Mouse (Mus musculus) liver, embryonic 14.5 days (tissue): ENCODE results near the gene Cx3cr1. TPM values are rescaled to one million over a fixed set of nuclear protein-coding genes. Genes with fewer than 3 reads are reported as not detected.

Source experiments
- ATAC-seq: fragments of 200-750 bp; cut with Nextera tagmentation; 2 replicates; pipeline ENCODE4 v1.8.0; 2017; ENCODE audit warnings: moderate number of reproducible peaks, mild to moderate bottlenecking, moderate library complexity; ENCODE audit not compliant: insufficient read depth
- DNase-seq, 3 experiments: peaks; one replicate each; pipeline ENCODE4 v3.0.0-alpha.2; 2012 to 2013; ENCODE audit warnings: low read depth in 3 of 3, low spot score in 3 of 3
- H3K27ac ChIP-seq: fragments of 300-500 bp; sonication (generic); 2 replicates; pipeline ENCODE4 v1.5.1; 2014; ENCODE audit warnings: moderate library complexity, mild to moderate bottlenecking, control low read depth, inconsistent platforms
- H3K27me3 ChIP-seq: fragments of 300-500 bp; sonication (generic); 2 replicates; pipeline ENCODE4 v1.6.1; 2014; ENCODE audit warnings: mild to moderate bottlenecking, low read length, moderate library complexity; ENCODE audit not compliant: control insufficient read depth, insufficient read depth
- H3K36me3 ChIP-seq: fragments of 300-500 bp; sonication (generic); replicated peaks from 2 replicates; pipeline ENCODE4 v1.6.1; 2014; ENCODE audit warnings: low read depth; ENCODE audit not compliant: control insufficient read depth, insufficient read depth
- H3K4me1 ChIP-seq, 2 experiments: fragments of 200-500 bp in 1 of 2; fragments of 300-500 bp in 1 of 2; sonication (generic) in 1 of 2; replicated peaks; 2 replicates each; pipeline ENCODE4 v1.6.1; 2012 to 2014; ENCODE audit warnings: antibody characterized with exemption in 1 of 2, inconsistent platforms in 1 of 2, low read length in 1 of 2; ENCODE audit not compliant: control insufficient read depth in 2 of 2, insufficient read depth in 2 of 2
- H3K4me2 ChIP-seq: fragments of 300-500 bp; sonication (generic); 2 replicates; pipeline ENCODE4 v1.6.1; 2014; ENCODE audit warnings: low read depth, mild to moderate bottlenecking, control low read depth, moderate library complexity
- H3K4me3 ChIP-seq, 2 experiments: fragments of 200-500 bp in 1 of 2; fragments of 300-500 bp in 1 of 2; sonication (generic) in 1 of 2; 2 replicates each; pipeline ENCODE4 v1.5.1; 2012 to 2014; ENCODE audit warnings: low read depth in 2 of 2, low read length in 2 of 2, mild to moderate bottlenecking in 2 of 2, control low read depth in 1 of 2, inconsistent platforms in 1 of 2, moderate library complexity in 1 of 2; ENCODE audit not compliant: insufficient read depth in 1 of 2
- H3K9ac ChIP-seq: fragments of 300-500 bp; sonication (generic); replicated peaks from 2 replicates; pipeline ENCODE4 v1.6.1; 2014; ENCODE audit warnings: mild to moderate bottlenecking, control low read depth, moderate library complexity
- H3K9me3 ChIP-seq: fragments of 300-500 bp; sonication (generic); 2 replicates; pipeline ENCODE4 v1.6.1; 2016; ENCODE audit warnings: low read length, mixed read lengths; ENCODE audit not compliant: control insufficient read depth
- CTCF ChIP-seq: IDR thresholded peaks from 2 replicates; pipeline ENCODE4 v1.5.1; 2016; ENCODE audit warnings: antibody characterized with exemption, low read depth, control low read depth
- EP300 ChIP-seq: IDR thresholded peaks from 2 replicates; pipeline ENCODE4 v1.6.1; 2016; ENCODE audit warnings: antibody characterized with exemption, low read depth
- WGBS: fragments of 180-500 bp; shearing (Covaris S2); extraction: QIAGEN DNeasy Blood & Tissue Kit; methylation state at CpG from one replicate; pipeline ENCODE4 v1.1.7; 2014; ENCODE audit not compliant: insufficient replicate concordance; 5-methylcytosine and 5-hydroxymethylcytosine counted together
- polyA plus RNA-seq, 2 experiments: library from polyadenylated mRNA; depleted of rRNA in 1 of 2; stranded (reverse) in 1 of 2; unstranded in 1 of 2; fragments of >200 nt; fragmentation: Nextera tagmentation in 1 of 2; extraction: Ambion mirVana in 1 of 2; gene quantifications; 2 replicates each; pipeline versions ENCODE4 v1.2.1 to v1.2.3; 2012 to 2014

Cx3cr1 gene
- polyA plus RNA-seq, 2 experiments: 0.69 to 1.4 TPM

DNA sequence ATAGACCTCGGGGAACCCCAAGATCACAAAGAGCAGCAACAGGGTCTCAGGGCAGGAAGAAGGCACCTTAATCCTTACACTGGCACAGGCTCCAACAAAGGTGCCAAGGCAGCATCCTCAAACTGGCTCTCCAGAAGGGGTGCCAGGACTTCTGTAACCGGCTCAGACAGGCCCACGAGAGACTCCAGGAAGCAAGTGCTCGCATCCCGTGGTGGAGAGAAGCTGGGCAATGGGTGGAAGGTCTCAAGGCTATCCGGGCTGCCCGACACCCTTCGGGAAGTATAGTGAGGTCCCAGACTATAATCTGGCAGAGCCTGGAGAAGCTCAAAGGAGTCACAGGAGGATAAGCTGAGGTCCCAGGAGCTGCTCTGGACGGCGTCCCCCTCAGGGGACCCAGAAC is 97.5 kb downstream of the Cx3cr1 start:
- TF ChIP-seq EP300: no peak
- TF ChIP-seq CTCF: no peak
- Histone ChIP-seq H3K9me3 (no peaks in the 10 kb centered on the region), H3K4me3 (no peak overlapping the region), H3K9ac (no peak overlapping the region), H3K27me3 (no peaks in the 10 kb centered on the region), H3K4me2 (no peak overlapping the region), H3K4me1 (peaks cover 0 to 5% of the 10 kb centered on the region in 2 experiments; a peak in 3 of 4 replicates), H3K36me3 (no peaks in the 10 kb centered on the region), H3K27ac (no peak overlapping the region)
- no peak for ATAC-seq
- no peak for DNase-seq
- WGBS: 76% methylated on average over 10 of the region's 10 CpGs

DNA sequence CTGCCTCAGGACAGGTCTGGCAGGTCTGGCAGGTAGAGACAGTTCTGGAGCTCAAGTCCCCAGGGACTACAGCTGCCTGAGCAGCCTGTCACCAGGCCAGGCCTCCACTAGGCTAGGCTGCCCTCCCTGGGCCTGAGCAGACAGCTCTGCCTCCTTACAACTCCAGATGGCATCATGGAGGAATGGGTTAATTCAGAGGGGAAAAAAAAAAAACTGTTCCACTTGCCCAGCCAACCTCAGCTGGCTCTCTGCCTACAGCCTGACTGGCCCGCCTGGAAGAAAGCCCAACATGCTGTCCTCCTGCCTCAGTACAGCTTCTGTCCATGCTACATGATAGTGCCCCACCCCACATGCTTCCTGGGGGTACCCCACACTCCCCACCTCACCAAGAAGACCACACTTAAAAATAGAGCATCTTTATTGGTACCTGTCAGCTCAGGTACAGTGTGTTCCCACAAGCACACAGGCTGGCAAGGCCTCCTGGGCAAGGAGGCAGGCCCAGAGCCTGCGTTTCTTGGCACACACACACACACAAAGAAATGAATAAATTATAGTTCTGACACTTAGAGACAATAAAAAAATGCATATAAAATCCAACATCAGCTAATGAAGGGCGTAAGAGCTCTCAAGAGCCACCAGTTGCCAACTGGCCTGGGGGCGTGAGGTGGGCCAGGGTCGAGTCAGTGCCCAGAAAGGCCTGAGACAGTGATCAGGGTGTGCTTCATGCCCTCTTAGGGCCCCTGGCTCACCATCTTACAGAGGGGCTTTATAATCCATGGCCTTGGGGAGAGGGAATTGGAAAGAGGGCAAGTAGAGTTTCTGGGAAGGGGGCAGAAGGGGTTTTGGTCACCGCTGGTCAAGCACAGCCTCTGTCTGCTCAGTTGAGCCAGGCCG is 98.7 kb downstream of the Cx3cr1 start:
- WGBS: 68% methylated on average over 7 of the region's 7 CpGs
- ATAC-seq: no peak
- no peak overlapping the region for H3K27ac ChIP-seq

DNA sequence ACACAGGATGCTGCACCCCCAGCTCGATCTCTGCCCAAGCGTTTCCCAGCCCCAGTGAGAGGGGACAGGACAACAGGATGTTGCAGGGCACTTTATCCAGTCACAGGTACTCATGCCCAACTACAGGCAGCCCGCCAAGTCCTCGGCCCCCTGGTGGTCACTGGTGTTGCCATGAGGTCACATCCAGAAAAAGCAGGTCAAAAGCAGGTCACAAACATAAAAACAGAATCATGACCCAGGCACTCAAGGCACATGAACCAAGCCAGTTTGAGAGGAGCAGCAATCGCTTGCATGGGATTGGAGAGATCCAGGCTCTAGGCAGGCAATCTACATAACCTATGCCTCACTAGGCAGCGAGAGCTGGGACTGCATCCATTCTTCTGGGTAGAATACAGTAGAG is 99.5 kb downstream of the Cx3cr1 start:
- 40% methylated on average over 6 of the region's 6 CpGs for WGBS
- Histone ChIP-seq H3K27ac (no peak overlapping the region), H3K9me3 (no peaks in the 10 kb centered on the region), H3K4me3 (no peak overlapping the region), H3K27me3 (no peaks in the 10 kb centered on the region), H3K9ac (no peak overlapping the region), H3K4me1 (no peaks in the 10 kb centered on the region), H3K36me3 (no peaks in the 10 kb centered on the region), H3K4me2 (no peak overlapping the region)
- no peak for TF ChIP-seq EP300
- TF ChIP-seq CTCF: peak; percentile 65
- ATAC-seq (no peak), DNase-seq (no peak)

More for the DNA sequence above, 98.7 kb downstream of the Cx3cr1 start:
- Histone ChIP-seq H3K27me3 (no peaks in the 10 kb centered on the region), H3K9ac (no peak overlapping the region), H3K4me2 (no peak overlapping the region), H3K9me3 (no peaks in the 10 kb centered on the region), H3K36me3 (no peaks in the 10 kb centered on the region), H3K4me3 (no peak overlapping the region), H3K4me1 (no peaks in the 10 kb centered on the region)
- TF ChIP-seq EP300 (no peak), CTCF (no peak)
- DNase-seq: no peak

DNA sequence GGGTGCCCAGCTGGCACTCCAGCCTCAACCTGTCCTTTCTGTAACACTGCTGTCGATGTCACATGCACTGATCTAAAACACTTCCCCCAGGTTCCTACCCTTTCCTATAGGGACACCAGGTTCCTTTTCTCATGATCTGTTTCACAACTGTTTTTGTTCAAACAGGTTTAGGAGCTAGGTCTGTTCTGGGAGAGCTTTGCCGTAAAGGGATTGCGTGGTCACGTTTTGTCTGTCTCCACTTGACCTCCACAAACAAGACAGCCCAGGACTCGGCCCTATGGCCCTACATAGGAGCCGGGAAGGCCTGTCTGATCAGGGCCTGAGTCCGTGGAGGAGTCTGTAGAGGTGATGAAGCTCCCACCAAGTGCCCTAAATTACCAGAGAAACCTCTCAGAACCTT is 99.9 kb downstream of the Cx3cr1 start:
- H3K36me3 ChIP-seq: no peaks in the 10 kb centered on the region
- H3K27ac ChIP-seq: no peak overlapping the region
- DNase-seq: no peak
- ATAC-seq: no peak
- no peaks in the 10 kb centered on the region for H3K27me3 ChIP-seq
- H3K4me1 ChIP-seq: no peaks in the 10 kb centered on the region
- TF ChIP-seq CTCF: no peak
- no peak for TF ChIP-seq EP300
- H3K9me3 ChIP-seq: no peaks in the 10 kb centered on the region
- no peak overlapping the region for H3K9ac ChIP-seq
- H3K4me2 ChIP-seq: no peak overlapping the region
- WGBS: 60% methylated on average over 7 of the region's 7 CpGs
- H3K4me3 ChIP-seq: no peak overlapping the region

DNA sequence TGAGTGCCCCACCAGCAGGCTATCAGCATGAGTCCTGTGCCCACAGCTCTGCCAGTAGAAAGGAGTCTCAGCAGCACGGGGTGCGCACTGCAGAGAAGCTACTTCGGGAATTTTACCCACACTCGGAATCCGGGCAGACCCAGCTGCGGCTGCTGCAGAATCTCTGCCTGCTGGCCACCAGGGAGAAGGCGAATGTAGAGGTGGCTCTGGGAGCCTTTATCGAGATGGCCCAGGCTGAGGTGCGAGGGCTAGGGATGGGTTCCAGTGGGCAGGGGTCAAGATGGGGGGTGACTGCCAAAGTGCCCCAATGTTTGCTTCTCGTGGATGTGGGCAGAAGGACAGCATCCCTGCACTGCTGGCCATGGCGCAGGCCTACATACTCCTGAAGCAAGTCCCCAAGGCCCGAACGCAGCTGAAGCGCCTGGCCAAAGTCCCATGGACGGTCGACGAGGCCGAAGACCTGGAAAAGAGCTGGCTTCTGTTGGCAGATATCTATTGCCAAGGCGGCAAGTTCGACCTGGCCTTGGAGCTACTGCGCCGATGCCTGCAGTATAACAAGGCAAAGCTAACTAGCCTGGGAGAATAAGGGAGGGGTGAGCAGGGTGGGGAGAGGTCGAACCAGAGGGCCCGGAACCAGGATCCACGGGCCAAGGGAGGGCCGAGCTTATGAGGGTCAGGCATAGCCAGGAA is 103.3 kb downstream of the Cx3cr1 start:
- no peak overlapping the region for H3K4me3 ChIP-seq
- H3K4me2 ChIP-seq: no peak overlapping the region
- 77% methylated on average over 26 of the region's 26 CpGs for WGBS
- peaks cover 0 to 5% of the 10 kb centered on the region in 2 experiments; a peak in 2 of 4 replicates for H3K4me1 ChIP-seq
- no peak overlapping the region for H3K27ac ChIP-seq
- no peaks in the 10 kb centered on the region for H3K27me3 ChIP-seq
- ATAC-seq: no peak
- H3K36me3 ChIP-seq: no peaks in the 10 kb centered on the region
- H3K9ac ChIP-seq: no peak overlapping the region
- no peak for DNase-seq
- no peak for TF ChIP-seq CTCF
- no peak for TF ChIP-seq EP300
- no peaks in the 10 kb centered on the region for H3K9me3 ChIP-seq
